Mouse (Mus musculus) liver, postnatal 0 days (tissue): Measurements from ENCODE around the gene Ccdc103.

Experiments used
- CTCF ChIP-seq: sonication (generic); IDR thresholded peaks from 2 replicates; pipeline ENCODE4 v1.5.1; 2016; ENCODE audit warnings: antibody characterized with exemption, low read depth
- EP300 ChIP-seq: IDR thresholded peaks from 2 replicates; pipeline ENCODE4 v1.6.1; 2016; ENCODE audit warnings: antibody characterized with exemption, low read depth, mild to moderate bottlenecking

GRCm38 (mm10) chr11:102881314-102882198 lies 552 bp downstream of the Ccdc103 start:
- TF ChIP-seq CTCF, result no peak
- no peak for TF ChIP-seq EP300
